Mouse (Mus musculus): ENCODE results near the gene Ppid.
A peak's percentile ranks its signal among the peaks of the same experiment; 100 is the strongest.
"Not testable (repeated sequence)": the region's sequence is repeated elsewhere in the genome, so short reads cannot be mapped to it uniquely, and the experiment has no call there.

Ppid gene

DNA sequence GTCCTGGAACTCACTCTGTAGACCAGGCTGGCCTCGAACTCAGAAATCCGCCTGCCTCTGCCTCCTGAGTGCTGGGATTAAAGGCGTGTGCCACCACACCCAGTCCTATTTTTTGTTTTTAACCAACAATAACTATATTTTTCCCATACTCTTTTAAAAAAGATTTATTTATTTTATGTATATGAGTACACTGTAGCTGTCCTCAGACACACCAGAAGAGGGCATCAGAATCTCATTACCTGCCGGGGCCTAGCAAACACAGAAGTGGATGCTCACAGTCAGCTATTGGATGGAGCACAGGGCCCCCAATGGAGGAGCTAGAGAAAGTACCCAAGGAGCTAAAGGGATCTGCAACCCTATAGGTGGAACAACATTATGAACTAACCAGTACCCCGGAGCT, 17.8 kb upstream of the Ppid start:
- not testable (repeated sequence) for DNase-seq

GRCm38 (mm10) chr3:79574336-79574735, 16.8 kb upstream of the Ppid start:
- DNase-seq: no peak

DNA sequence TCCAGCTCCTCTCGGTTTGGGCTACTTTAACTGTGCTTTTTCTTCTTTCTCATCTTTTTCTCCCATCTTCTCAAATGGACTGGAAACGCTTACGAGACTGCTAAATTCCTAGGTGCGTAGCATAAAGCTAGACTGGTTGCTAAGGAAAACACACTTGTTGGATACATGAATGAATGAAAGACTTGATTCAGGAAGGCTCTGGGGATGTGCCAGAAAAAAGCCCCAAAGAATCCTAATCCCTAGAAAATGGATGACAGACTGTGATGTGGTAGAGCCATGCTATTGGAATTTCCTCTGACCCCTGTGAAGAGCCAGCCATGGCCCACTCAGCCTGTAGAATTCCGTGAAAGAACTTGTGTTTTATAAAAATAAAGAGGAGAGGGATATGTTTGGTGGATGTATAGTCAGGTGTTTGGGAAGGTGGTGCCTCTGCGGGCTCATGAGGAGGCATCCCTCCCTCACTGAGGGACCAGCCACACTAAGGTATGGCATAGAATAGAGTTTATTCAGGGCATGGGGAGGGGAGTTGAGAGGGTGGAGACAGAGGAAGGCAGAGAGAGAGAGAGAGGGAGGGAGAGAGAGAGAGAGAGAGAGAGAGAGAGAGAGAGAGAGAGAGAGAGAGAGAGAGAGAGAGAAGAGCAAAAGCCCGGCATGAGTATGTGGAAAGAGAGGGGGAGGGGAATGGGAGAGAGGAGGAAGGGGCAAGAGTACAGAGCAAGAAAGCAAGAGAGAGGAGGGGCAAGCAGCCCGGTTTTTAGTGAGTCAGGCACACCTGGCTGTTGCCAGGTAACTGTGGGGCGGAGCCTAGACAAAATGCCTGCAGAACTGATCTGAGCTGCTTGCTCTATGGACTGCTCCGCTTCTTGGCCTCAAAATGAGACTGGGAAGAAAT, 15.3 kb upstream of the Ppid start:
- DNase-seq: peak; percentile 22 to 32

GRCm38 (mm10) chr3:79576468-79576816, 14.7 kb upstream of the Ppid start:
- DNase-seq: no peak

DNA sequence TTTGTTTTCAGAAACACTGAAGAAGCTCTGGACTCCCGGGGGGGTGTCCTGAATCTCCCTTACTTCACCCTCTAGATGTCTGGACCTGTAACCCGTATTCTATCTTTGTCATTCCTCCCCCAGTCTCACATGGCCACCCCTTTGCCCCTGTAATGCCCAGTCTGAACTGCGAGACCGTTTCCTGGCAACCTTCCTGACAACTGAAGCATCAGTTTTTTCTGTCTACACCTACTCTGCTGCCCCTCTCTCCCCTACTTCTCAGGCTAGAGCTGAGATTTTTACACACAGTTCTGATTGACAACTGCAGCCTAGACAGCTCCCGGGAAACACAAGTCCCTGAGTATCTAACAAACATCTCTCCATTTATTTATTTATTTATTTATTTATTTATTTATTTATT, 14.3 kb upstream of the Ppid start:
- no peak for DNase-seq

DNA sequence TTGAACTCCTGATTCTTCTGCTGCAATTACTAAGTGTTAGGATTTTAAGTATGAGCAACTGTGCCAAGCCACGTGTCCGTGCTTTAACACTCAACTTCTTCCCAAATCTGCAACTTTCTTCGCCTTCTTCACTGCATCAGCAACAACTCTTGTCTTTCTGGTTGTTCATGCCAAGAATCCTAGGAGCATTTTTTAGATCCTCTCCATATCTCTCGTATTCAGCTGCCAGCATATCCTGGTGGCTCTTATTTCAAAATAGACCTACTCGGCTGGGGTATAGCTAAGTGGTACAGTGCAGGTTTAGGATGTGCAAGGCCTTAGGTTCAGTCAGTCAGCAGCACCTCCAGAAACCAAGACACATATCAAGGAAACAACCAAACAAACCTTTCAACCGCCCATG, 13.5 kb upstream of the Ppid start:
- no peak for DNase-seq

DNA sequence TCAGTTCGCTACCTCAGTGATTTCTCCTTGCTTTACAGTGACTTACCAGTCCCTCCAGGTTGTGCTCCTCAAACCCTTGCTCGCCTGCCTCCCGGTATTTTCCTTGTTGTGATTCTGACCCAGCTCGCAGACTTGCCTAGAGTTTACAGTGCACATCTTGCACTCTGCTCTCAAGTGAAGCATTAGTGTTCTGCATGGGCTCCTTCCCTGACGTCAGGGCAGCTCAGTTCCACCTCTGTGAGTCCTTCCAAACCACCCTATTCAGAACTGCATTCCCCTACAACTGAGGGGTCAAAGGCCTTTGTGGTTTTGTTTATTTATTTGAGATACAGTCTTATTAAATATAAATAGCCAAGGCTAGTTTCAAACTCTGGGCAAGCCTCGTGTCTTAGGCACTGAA, 13.0 kb upstream of the Ppid start:
- DNase-seq: no peak

- no peak for DNase-seq
These were observed 11.1 kb upstream of the Ppid start for GRCm38 (mm10) chr3:79579891-79580575.

GRCm38 (mm10) chr3:79586804-79587203, 4.3 kb upstream of the Ppid start:
- peak; percentile 88 to 91 for DNase-seq

DNA sequence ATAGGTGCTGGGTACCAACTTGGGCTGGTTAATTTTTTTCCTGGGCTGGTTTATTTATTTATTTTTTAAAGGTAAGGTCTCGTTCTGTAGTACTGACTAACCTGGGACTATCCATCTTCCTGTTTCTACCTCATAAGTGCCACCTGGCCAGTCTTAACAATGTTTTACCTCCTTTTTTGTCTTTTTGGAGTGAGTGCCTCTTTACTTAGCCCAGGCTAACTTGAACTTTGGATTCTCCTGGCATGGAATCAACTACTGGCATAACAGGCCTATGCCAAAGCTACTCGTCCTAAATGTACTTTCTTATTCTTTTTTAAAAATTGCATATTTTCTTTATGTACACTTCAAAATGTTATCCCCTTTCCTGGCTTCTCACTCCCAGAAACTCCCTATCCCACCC, 1.5 kb upstream of the Ppid start:
- no peak for DNase-seq

GRCm38 (mm10) chr3:79591793-79592471, 790 bp downstream of the Ppid start:
- DNase-seq: no peak

DNA sequence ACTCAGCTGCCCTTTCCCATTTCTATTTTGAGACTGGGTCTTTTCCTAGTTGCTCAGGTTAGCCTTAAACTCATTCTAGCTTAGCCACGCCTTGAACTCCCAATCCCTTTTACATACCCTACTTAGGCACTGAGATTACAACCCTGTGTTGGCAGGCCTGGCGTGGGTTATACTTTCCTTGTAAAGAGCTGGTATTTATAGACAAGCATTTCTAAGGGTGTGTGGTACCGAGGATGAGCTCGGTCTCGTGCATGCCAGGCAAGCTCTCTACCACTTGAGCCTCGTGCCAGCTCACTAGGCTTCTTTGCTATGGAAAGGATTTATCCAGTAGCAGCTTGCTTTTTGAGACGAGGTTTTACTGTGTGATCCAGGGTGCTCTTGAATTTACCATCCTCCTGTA, 4.3 kb downstream of the Ppid start:
- DNase-seq: no peak

- no peak for DNase-seq
These were observed 18.7 kb downstream of the Ppid start for GRCm38 (mm10) chr3:79609886-79610285.

DNA sequence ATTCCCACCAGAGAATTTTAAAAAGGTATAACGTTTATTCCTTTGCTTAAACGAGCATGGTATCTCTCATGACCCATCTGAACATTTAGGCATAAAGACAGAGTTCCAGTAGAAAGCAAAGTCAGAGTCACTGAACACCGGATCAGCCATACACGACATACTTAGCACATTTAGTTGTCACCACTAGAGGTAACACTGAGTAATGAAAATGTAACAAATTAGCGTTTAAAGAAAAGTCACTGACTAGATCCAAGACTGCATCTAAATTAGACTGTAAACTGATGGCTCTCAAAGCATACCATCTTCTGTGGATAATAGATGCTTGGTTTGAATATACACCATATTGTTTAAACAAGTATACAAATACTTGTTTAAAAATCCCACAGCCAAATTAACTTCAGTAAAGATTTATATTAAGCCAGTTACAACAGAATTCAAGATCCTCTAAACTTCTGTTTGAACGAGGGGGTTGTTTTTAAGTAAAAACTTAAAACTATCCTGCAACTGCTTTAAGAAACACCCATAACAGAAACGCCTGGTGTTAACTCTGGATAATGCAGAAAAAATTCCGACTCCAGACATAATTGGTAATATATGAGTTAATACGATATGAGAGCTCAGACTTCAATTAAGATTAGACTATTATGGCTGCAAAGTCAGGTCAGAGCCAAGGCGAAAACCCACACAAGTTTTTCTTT, 36.5 kb downstream of the Ppid start:
- no peak for DNase-seq

GRCm38 (mm10) chr3:79628182-79628560, 37.0 kb downstream of the Ppid start:
- DNase-seq: no peak

- DNase-seq: peak; percentile 95 to 99
These were observed 37.6 kb downstream of the Ppid start, which contains the start of gene 4930579G24Rik for GRCm38 (mm10) chr3:79628561-79629415. 4930579G24Rik (plus strand) TSS chr3:79629079.

GRCm38 (mm10) chr3:79629416-79629730, 38.2 kb downstream of the Ppid start, which contains the start of gene Etfdh:
Etfdh (minus strand) TSS chr3:79629500.
- peak; percentile 75 to 91 for DNase-seq

- DNase-seq: no peak
These were observed 61.0 kb downstream of the Ppid start for GRCm38 (mm10) chr3:79652129-79652528.

Data from lung, postnatal 4 days (tissue).